ENCODE assay signal across 15 mouse cellular contexts in the genomic region with DNA sequence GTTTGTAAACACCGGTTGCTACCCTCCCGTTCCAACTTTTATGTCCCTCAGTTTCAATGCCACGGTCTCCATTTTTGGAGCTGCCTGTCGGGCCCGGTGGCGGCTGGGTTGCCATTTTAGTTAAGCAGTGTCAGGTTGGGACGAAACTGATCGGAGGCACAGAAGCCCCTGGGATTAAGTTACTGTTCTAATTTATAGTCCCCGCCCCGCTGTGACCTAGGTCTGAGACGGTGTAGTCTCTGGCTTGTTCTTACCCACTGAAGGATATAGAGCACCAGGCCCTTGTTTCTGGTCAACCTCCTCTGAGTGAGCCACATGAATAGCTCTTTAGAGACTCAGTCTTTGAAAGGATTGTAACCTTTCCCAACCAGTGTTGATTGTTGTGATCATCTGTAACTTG. TPM values are rescaled to one million over a fixed set of nuclear protein-coding genes. Genes with fewer than 3 reads are reported as not detected.
A peak's percentile ranks its signal among the peaks of the same experiment; 100 is the strongest.
DNase-seq lines count a peak whose midpoint lies in the region; ATAC-seq and TF ChIP-seq lines count a peak whose summit lies in the region.
"Had no signal": no experiment of that assay in that cellular context is flagged by ENCODE, and none has a peak within 500 bp of the region (broad histone marks: within the 10 kb centered on the region; RNA-seq: fewer than 3 reads in every experiment).

No protein-coding gene starts in this region.

- 86% methylated on average over 11 of the region's 11 CpGs for WGBS in heart, adult 2 months
- WGBS in hindbrain, postnatal 0 days = 84% methylated on average over 11 of the region's 11 CpGs
- 78% methylated on average over 11 of the region's 11 CpGs for WGBS in hindbrain, embryonic 14.5 days

- H3K36me3 ChIP-seq in heart, adult 2 months (ENCODE audit: control insufficient read depth, insufficient read depth, low read length) = peaks cover 9% of the 10 kb centered on the region
- no peaks in the 10 kb centered on the region for H3K36me3 ChIP-seq in hindbrain, postnatal 0 days (ENCODE audit: insufficient read depth, low read length)
- no peaks in the 10 kb centered on the region for H3K36me3 ChIP-seq in hindbrain, embryonic 14.5 days (replicated peaks; ENCODE audit: control insufficient read depth, insufficient read depth)
- H3K36me3 ChIP-seq: lung, embryonic 15.5 days had no signal

- no peak for TF ChIP-seq POLR2A in heart, adult 2 months (IDR thresholded peaks at IDR 0.05; ENCODE audit: insufficient read depth, low read depth, low read length)

- H3K9ac ChIP-seq in heart, adult 2 months (ENCODE audit: low read depth, low read length) = no peak overlapping the region
- no peak overlapping the region for H3K9ac ChIP-seq in hindbrain, postnatal 0 days (replicated peaks; ENCODE audit: low read length)
- no peak overlapping the region for H3K9ac ChIP-seq in hindbrain, embryonic 14.5 days
- H3K9ac ChIP-seq: limb, embryonic 15.5 days; lung, embryonic 15.5 days had no signal

- peaks cover 1% of the 10 kb centered on the region; the same call in 1 of the 2 replicates for H3K79me2 ChIP-seq in heart, adult 2 months (replicated peaks; ENCODE audit: control insufficient read depth, insufficient read depth, low read length)

- H3K4me2 ChIP-seq in hindbrain, postnatal 0 days (ENCODE audit: low read depth, low read length) = peak overlapping the region; percentile 22; the same call in 1 of the 2 replicates
- H3K4me2 ChIP-seq in hindbrain, embryonic 14.5 days (replicated peaks) = no peak overlapping the region
- H3K4me2 ChIP-seq: limb, embryonic 15.5 days; lung, embryonic 15.5 days had no signal

- H3K27ac ChIP-seq in heart, adult 2 months = peak overlapping the region; percentile 86
- no peak overlapping the region for H3K27ac ChIP-seq in hindbrain, postnatal 0 days
- no peak overlapping the region for H3K27ac ChIP-seq in hindbrain, embryonic 14.5 days
- peak overlapping the region; percentile 97 for H3K27ac ChIP-seq in brown adipose tissue, adult 24 weeks (replicated peaks; ENCODE audit: low read depth, low read length)
- H3K27ac ChIP-seq: limb, embryonic 15.5 days; lung, embryonic 15.5 days had no signal

- no peaks in the 10 kb centered on the region for H3K27me3 ChIP-seq in heart, adult 2 months (ENCODE audit: control insufficient read depth, insufficient read depth, low read length)
- no peaks in the 10 kb centered on the region for H3K27me3 ChIP-seq in hindbrain, postnatal 0 days (ENCODE audit: insufficient read depth, low read length)
- H3K27me3 ChIP-seq in hindbrain, embryonic 14.5 days (ENCODE audit: control insufficient read depth, insufficient read depth, low read length) = no peaks in the 10 kb centered on the region
- H3K27me3 ChIP-seq: limb, embryonic 15.5 days; lung, embryonic 15.5 days had no signal

- no peak for ATAC-seq in hindbrain, postnatal 0 days
- no peak for ATAC-seq in hindbrain, embryonic 14.5 days (ENCODE audit: low FRiP score)
- ATAC-seq: CD4-positive, CD25-positive, alpha-beta regulatory T cell, adult 4 months; hindbrain, embryonic 16.5 days had no signal

- TF ChIP-seq EP300 in heart, adult 2 months (IDR thresholded peaks at IDR 0.05; ENCODE audit: insufficient read depth, low read depth, low read length) = no peak

- no peak overlapping the region for H3K4me3 ChIP-seq in heart, adult 2 months
- H3K4me3 ChIP-seq in hindbrain, postnatal 0 days (ENCODE audit: low read length) = no peak overlapping the region
- no peak overlapping the region for H3K4me3 ChIP-seq in hindbrain, embryonic 14.5 days (replicated peaks; ENCODE audit: low read length)
- peak overlapping the region; percentile 54 for H3K4me3 ChIP-seq in brown adipose tissue, adult 24 weeks (ENCODE audit: insufficient read depth, low read depth, low read length)
- H3K4me3 ChIP-seq: limb, embryonic 15.5 days; lung, embryonic 15.5 days had no signal

- TF ChIP-seq CTCF in heart, adult 2 months (IDR thresholded peaks at IDR 0.05) = no peak
- no peak for TF ChIP-seq CTCF in hindbrain, postnatal 0 days (IDR thresholded peaks at IDR 0.05; ENCODE audit: low read depth)

- peaks cover 14% of the 10 kb centered on the region for H3K4me1 ChIP-seq in heart, adult 2 months (ENCODE audit: control insufficient read depth, insufficient read depth, low read length)
- H3K4me1 ChIP-seq in hindbrain, postnatal 0 days (ENCODE audit: insufficient read depth, low read length) = no peaks in the 10 kb centered on the region; the same call in 1 of the 2 replicates
- peaks cover 21% of the 10 kb centered on the region for H3K4me1 ChIP-seq in hindbrain, embryonic 14.5 days (replicated peaks; ENCODE audit: control insufficient read depth, insufficient read depth, low read length)
- H3K4me1 ChIP-seq in brown adipose tissue, adult 24 weeks (ENCODE audit: control insufficient read depth, insufficient read depth, insufficient read length, low read length) = peaks cover 14% of the 10 kb centered on the region

- intact Hi-C loops in heart, adult 2 months (cut with DNase I) = no loop called here

- no peak for DNase-seq in heart, adult 2 months
- DNase-seq in heart, adult 11 months = no peak
- DNase-seq in hindbrain, postnatal 0 days (ENCODE audit: low spot score) = no peak
- DNase-seq in hindbrain, embryonic 14.5 days (ENCODE audit: low spot score) = no peak
- DNase-seq in gastrocnemius, postnatal 10 days = peak; percentile 39
- no peak for DNase-seq in lung, postnatal 14 days
- DNase-seq: cerebellum, adult 11-12 months; kidney, adult 8-10 months; thymus, adult 2 months had no signal

- no peaks in the 10 kb centered on the region for H3K9me3 ChIP-seq in hindbrain, postnatal 0 days (ENCODE audit: low read length)
- no peaks in the 10 kb centered on the region for H3K9me3 ChIP-seq in hindbrain, embryonic 14.5 days (ENCODE audit: control insufficient read depth, low read length)
- H3K9me3 ChIP-seq: limb, embryonic 15.5 days; lung, embryonic 15.5 days had no signal

RNA-seq across cellular contexts. Expression of gene 1700056E22Rik, which starts 6.1 kb away (rescaled TPM):
- under 1 TPM; 0.25 to 0.84 TPM for total RNA-seq in heart, adult 2 months (2021)
- 0.44 and 1.5 TPM in 2 replicates for polyA plus RNA-seq in heart, adult 2 months (2012; rRNA removed)
- total RNA-seq in hindbrain, postnatal 0 days (2014; rRNA removed) = 1.0 and 1.2 TPM in 2 replicates
- polyA plus RNA-seq in hindbrain, postnatal 0 days (2015; fragmentation: Nextera tagmentation; extraction: Ambion mirVana) = 1.3 and 1.7 TPM in 2 replicates
- 0.37 and 0.75 TPM in 2 replicates for polyA plus RNA-seq in hindbrain, embryonic 14.5 days (2014; fragmentation: Nextera tagmentation; extraction: Ambion mirVana)
- 3.9 and 4.6 TPM in 2 replicates for polyA plus RNA-seq in brown adipose tissue, adult 24 weeks (2012; ENCODE audit: insufficient read depth, insufficient read length, missing spikeins)
- total RNA-seq in gastrocnemius, postnatal 10 days (2021) = 1 to 10 TPM; 1.4 to 2.1 TPM
- total RNA-seq: layer of hippocampus, adult 18-20 months had no signal

RNA-seq across cellular contexts. Expression of gene Dusp10, which starts 27.1 kb away (rescaled TPM):
- total RNA-seq in heart, adult 2 months (2021) = 1 to 10 TPM; 5.0 to 7.9 TPM
- 14.1 and 16.3 TPM in 2 replicates for polyA plus RNA-seq in heart, adult 2 months (2012; rRNA removed)
- total RNA-seq in hindbrain, postnatal 0 days (2014; rRNA removed) = 10.0 and 11.7 TPM in 2 replicates
- polyA plus RNA-seq in hindbrain, postnatal 0 days (2015; fragmentation: Nextera tagmentation; extraction: Ambion mirVana) = 6.3 and 6.5 TPM in 2 replicates
- polyA plus RNA-seq in hindbrain, embryonic 14.5 days (2014; fragmentation: Nextera tagmentation; extraction: Ambion mirVana) = 4.4 and 5.2 TPM in 2 replicates
- polyA plus RNA-seq in brown adipose tissue, adult 24 weeks (2012; ENCODE audit: insufficient read depth, insufficient read length, missing spikeins) = 26.4 and 30.0 TPM in 2 replicates
- 10 to 100 TPM; 24.9 to 39.5 TPM for total RNA-seq in gastrocnemius, postnatal 10 days (2021)

Comparison
In these comparisons a context has a peak if more than half of its experiments do, and no peak if none do; other contexts are left out.
1. H3K27ac ChIP-seq: peak in heart, adult 2 months (single experiment) and brown adipose tissue, adult 24 weeks (single experiment); none in hindbrain, postnatal 0 days (single experiment) and hindbrain, embryonic 14.5 days (single experiment).